Mouse (Mus musculus): Measurements from ENCODE around the gene Defb48. TPM values are rescaled to one million over a fixed set of nuclear protein-coding genes. Genes with fewer than 3 reads are reported as not detected.

Defb48 gene
- not detected in 2 replicates for polyA plus RNA-seq (2021; fragmentation: Nextera tagmentation)
- long read RNA-seq, experiment 1 = 0 reads
- long read RNA-seq, experiment 2 = 0 reads

GRCm38 (mm10) chr14:62984410-62984809 is at the start of gene Defb48:
TSS of gene Defb48 (minus strand) at chr14:62984510.

GRCm38 (mm10) chr14:63011471-63011870 is 27.2 kb upstream of the Defb48 start, which contains the start of gene Defb43:
TSS of gene Defb43 (plus strand) at chr14:63011771.

GRCm38 (mm10) chr14:62997777-62998176 is 13.5 kb upstream of the Defb48 start, which contains the start of gene Defb47:
TSS of gene Defb47 (plus strand) at chr14:62998077.

Other genes starting within 250 kb of the Defb48 start
- gene Ints6, start 223.3 kb downstream of the Defb48 start, polyA plus RNA-seq (2021; fragmentation: Nextera tagmentation) = 4.5 and 4.7 TPM in 2 replicates
- 2.4 and 2.5 TPM in 2 replicates for gene Wdfy2, start 146.8 kb downstream of the Defb48 start, polyA plus RNA-seq (2021; fragmentation: Nextera tagmentation)
- gene Defb47, start 13.6 kb upstream of the Defb48 start, polyA plus RNA-seq (2021; fragmentation: Nextera tagmentation) = not detected in 2 replicates
- not detected in 2 replicates for gene Defb43, start 27.3 kb upstream of the Defb48 start, polyA plus RNA-seq (2021; fragmentation: Nextera tagmentation)
- 0.40 and 0.68 TPM in 2 replicates for gene Defb42, start 62.5 kb upstream of the Defb48 start, polyA plus RNA-seq (2021; fragmentation: Nextera tagmentation)
- not detected in 2 replicates for gene Defb30, start 65.5 kb upstream of the Defb48 start, polyA plus RNA-seq (2021; fragmentation: Nextera tagmentation)

Measured in layer of hippocampus, adult 6 months (tissue).